Mouse (Mus musculus) bone marrow, adult 2 months (tissue): Measurements from ENCODE around the gene Nup205.

Experiments used
- CTCF ChIP-seq: fragments of 200-500 bp; IDR thresholded peaks from 2 replicates; pipeline ENCODE4 v1.5.1; 2011; ENCODE audit warnings: low read length, control low read depth; ENCODE audit not compliant: control insufficient read depth, insufficient read depth
- POLR2A ChIP-seq: fragments of 200-500 bp; IDR thresholded peaks from 2 replicates; pipeline ENCODE4 v1.6.1; 2011; ENCODE audit warnings: low read depth, mild to moderate bottlenecking, control low read depth, low read length, borderline replicate concordance; ENCODE audit not compliant: control insufficient read depth

- no peak for TF ChIP-seq CTCF
- no peak for TF ChIP-seq POLR2A
Measured at GRCm38 (mm10) chr6:35253474-35253873, 76.3 kb downstream of the Nup205 start.
